Mouse (Mus musculus): ENCODE measurements around the gene Sp2.

DNA sequence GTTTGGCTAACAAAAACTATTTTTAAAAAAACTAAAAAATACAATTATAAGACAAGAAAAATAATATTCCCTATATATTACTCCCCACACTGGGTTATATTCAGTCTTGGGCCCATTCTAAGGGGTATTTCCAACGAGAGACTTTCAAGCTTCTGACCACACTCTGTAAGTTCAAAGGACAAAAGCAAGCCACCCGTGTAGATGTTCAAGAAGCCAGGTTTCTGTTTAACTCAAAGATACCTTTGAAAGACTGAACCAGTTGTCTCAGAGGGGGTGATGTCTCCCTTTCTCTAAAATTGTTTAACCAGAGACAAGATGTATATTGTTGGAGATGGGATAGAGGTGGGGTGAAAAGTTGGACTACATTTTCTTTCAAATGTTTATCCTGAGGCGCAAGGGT, 16.6 kb downstream of the Sp2 start:
- TF ChIP-seq POLR2A (IDR thresholded peaks at IDR 0.05; ENCODE audit: insufficient read depth, low read depth, low read length) (no peak), CTCF (IDR thresholded peaks at IDR 0.05) (no peak), EP300 (IDR thresholded peaks at IDR 0.05; ENCODE audit: insufficient read depth, low read depth, low read length) (no peak)
